Mouse (Mus musculus): ENCODE data around the gene Epb41l2. TPM values are rescaled to one million over a fixed set of nuclear protein-coding genes. Genes with fewer than 3 reads are reported as not detected.

Epb41l2 gene
- total and polyA plus RNA-seq, 2 experiments from 2014 or later, result 21.6 to 50.1 TPM

DNA sequence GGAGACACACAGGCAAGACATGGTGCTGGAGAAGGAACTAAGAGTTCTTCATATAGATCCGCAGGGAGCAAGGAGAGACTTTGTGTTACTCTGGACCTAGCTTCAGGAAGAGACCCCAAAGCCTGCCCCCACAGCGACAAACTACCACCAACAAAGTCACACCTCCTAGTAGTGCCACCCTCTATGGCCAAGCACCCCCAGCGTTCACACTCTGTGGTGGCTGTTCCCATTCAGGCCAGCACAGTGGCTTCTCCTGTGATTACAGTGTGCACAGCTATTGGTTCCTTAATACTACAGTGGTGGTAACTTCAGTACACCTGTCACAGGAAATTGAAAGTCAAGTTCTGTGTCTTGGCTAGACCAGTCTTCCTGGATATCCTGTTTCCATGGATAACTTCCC, 80.3 kb downstream of the Epb41l2 start:
- peaks cover 13% of the 10 kb centered on the region for H3K36me3 ChIP-seq (replicated peaks; ENCODE audit: control insufficient read depth, insufficient read depth, low read length)
- H3K27me3 ChIP-seq (ENCODE audit: control insufficient read depth, insufficient read depth, low read length), result no peaks in the 10 kb centered on the region
- no peak for DNase-seq (ENCODE audit: low spot score)
- no peak for TF ChIP-seq EP300 (IDR thresholded peaks at IDR 0.05; ENCODE audit: low read depth)
- TF ChIP-seq CTCF (IDR thresholded peaks at IDR 0.05; ENCODE audit: low read depth), result no peak
- no peak overlapping the region for H3K27ac ChIP-seq (ENCODE audit: low read depth)
- no peak overlapping the region for H3K4me3 ChIP-seq (ENCODE audit: low read depth, low read length)
- H3K9ac ChIP-seq (replicated peaks; ENCODE audit: low read depth, low read length), result no peak overlapping the region
- H3K4me1 ChIP-seq (ENCODE audit: control insufficient read depth, insufficient read depth), result peaks cover 12% of the 10 kb centered on the region; the same call in 1 of the 2 replicates
- H3K4me2 ChIP-seq (ENCODE audit: low read depth, low read length), result no peak overlapping the region
- ATAC-seq (ENCODE audit: insufficient read depth, low read depth), result no peak
- WGBS, result 89% methylated on average over 3 of the region's 3 CpGs
- H3K9me3 ChIP-seq (replicated peaks; ENCODE audit: control insufficient read depth, low read length), result no peaks in the 10 kb centered on the region

GRCm38 (mm10) chr10:25441405-25441804, 81.8 kb downstream of the Epb41l2 start:
- H3K4me3 ChIP-seq (ENCODE audit: low read depth, low read length), result no peak overlapping the region
- no peaks in the 10 kb centered on the region for H3K9me3 ChIP-seq (replicated peaks; ENCODE audit: control insufficient read depth, low read length)
- no peak for TF ChIP-seq EP300 (IDR thresholded peaks at IDR 0.05; ENCODE audit: low read depth)
- TF ChIP-seq CTCF (IDR thresholded peaks at IDR 0.05; ENCODE audit: low read depth), result no peak
- no peak overlapping the region for H3K4me2 ChIP-seq (ENCODE audit: low read depth, low read length)
- no peak for DNase-seq (ENCODE audit: low spot score)
- H3K9ac ChIP-seq (replicated peaks; ENCODE audit: low read depth, low read length), result no peak overlapping the region
- H3K27me3 ChIP-seq (ENCODE audit: control insufficient read depth, insufficient read depth, low read length), result no peaks in the 10 kb centered on the region
- peaks cover 16% of the 10 kb centered on the region for H3K36me3 ChIP-seq (replicated peaks; ENCODE audit: control insufficient read depth, insufficient read depth, low read length)
- 74% methylated on average over 7 of the region's 7 CpGs for WGBS
- 0 out of 2 replicates have a peak, but pooled peaks cover 8% of the 10 kb centered on the region for H3K4me1 ChIP-seq (ENCODE audit: control insufficient read depth, insufficient read depth)
- no peak overlapping the region for H3K27ac ChIP-seq (ENCODE audit: low read depth)
- no peak for ATAC-seq (ENCODE audit: insufficient read depth, low read depth)

- DNase-seq (ENCODE audit: low spot score) (no peak), ATAC-seq (ENCODE audit: insufficient read depth, low read depth) (no peak)
- WGBS, result 63% methylated on average over 6 of the region's 6 CpGs
- no peak overlapping the region for H3K27ac ChIP-seq (ENCODE audit: low read depth)
- no peak overlapping the region for H3K9ac ChIP-seq (replicated peaks; ENCODE audit: low read depth, low read length)
- H3K4me2 ChIP-seq (ENCODE audit: low read depth, low read length), result no peak overlapping the region
- H3K4me1 ChIP-seq (ENCODE audit: control insufficient read depth, insufficient read depth), result 0 out of 2 replicates have a peak, but pooled peaks cover 8% of the 10 kb centered on the region
- peaks cover 16% of the 10 kb centered on the region for H3K36me3 ChIP-seq (replicated peaks; ENCODE audit: control insufficient read depth, insufficient read depth, low read length)
- no peaks in the 10 kb centered on the region for H3K27me3 ChIP-seq (ENCODE audit: control insufficient read depth, insufficient read depth, low read length)
- no peaks in the 10 kb centered on the region for H3K9me3 ChIP-seq (replicated peaks; ENCODE audit: control insufficient read depth, low read length)
- TF ChIP-seq CTCF (IDR thresholded peaks at IDR 0.05; ENCODE audit: low read depth) (no peak), EP300 (IDR thresholded peaks at IDR 0.05; ENCODE audit: low read depth) (no peak)
- no peak overlapping the region for H3K4me3 ChIP-seq (ENCODE audit: low read depth, low read length)
Observed at GRCm38 (mm10) chr10:25443626-25444025, 84.0 kb downstream of the Epb41l2 start.

DNA sequence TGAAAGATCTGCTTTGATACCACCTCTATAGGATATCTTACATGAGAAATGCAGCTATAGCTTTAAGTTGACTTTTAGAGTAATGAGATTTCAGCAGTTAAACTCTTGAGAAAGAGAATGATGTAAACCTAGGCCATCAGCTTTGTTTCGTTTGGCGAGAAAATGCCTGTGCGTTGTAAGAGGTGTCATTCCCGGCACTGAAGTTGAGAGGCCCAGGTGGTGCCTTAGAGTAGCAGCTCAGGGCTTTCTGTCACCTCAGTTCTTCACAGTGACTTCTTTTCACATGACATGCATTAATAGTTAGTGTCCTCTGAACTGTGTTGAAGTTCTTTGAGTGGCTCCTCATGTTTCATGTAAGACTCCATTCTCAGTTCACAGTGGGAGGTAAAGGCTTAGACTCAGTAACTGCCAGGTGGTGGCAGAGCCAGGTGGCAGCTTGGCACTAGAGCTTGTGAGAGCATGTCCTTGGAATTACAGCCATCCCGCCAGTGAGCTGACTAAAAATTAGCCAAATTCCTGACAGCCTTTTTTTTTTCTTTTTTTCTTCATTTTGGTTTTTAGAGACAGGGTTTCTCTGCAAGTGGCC, 84.7 kb downstream of the Epb41l2 start:
- TF ChIP-seq CTCF (IDR thresholded peaks at IDR 0.05; ENCODE audit: low read depth), result no peak
- TF ChIP-seq EP300 (IDR thresholded peaks at IDR 0.05; ENCODE audit: low read depth), result no peak
- H3K4me3 ChIP-seq (ENCODE audit: low read depth, low read length), result no peak overlapping the region
- no peak overlapping the region for H3K9ac ChIP-seq (replicated peaks; ENCODE audit: low read depth, low read length)
- no peak overlapping the region for H3K27ac ChIP-seq (ENCODE audit: low read depth)
- no peaks in the 10 kb centered on the region for H3K9me3 ChIP-seq (replicated peaks; ENCODE audit: control insufficient read depth, low read length)
- H3K36me3 ChIP-seq (replicated peaks; ENCODE audit: control insufficient read depth, insufficient read depth, low read length), result peaks cover 16% of the 10 kb centered on the region
- H3K27me3 ChIP-seq (ENCODE audit: control insufficient read depth, insufficient read depth, low read length), result no peaks in the 10 kb centered on the region
- H3K4me1 ChIP-seq (ENCODE audit: control insufficient read depth, insufficient read depth), result 0 out of 2 replicates have a peak, but pooled peaks cover 6% of the 10 kb centered on the region
- 78% methylated on average over 5 of the region's 5 CpGs for WGBS
- H3K4me2 ChIP-seq (ENCODE audit: low read depth, low read length), result no peak overlapping the region
- ATAC-seq (ENCODE audit: insufficient read depth, low read depth) (no peak), DNase-seq (ENCODE audit: low spot score) (no peak)

DNA sequence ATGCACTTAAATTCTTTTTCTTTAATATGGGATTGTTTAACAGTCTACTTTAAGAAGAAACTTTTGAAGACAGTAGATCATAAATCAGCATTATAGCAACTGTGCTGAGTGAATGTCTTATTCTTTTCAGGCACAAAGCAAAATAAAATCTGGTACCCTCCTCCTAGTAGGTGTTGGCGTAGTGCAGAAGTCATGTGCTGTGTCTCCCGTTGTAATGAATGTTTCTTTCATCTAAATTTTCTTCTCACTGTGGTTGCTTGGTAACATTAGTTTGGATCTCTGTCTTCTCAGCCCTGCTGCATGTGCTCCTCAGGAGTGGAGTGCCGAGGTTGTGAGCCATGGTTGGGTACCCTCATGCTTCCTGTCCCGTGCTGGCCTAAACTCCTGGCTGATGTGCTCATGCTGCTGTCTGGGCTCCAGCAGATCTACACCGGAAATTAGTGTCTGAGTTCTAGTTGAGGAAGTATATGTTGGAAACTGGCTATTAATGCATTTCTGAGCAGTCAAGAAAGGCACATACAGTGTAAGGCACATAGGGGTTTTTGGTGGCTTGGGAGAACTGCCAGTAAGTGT, 87.4 kb downstream of the Epb41l2 start:
- ATAC-seq (ENCODE audit: insufficient read depth, low read depth), result peak; percentile 62; the same call in 1 of the 2 replicates
- Histone ChIP-seq H3K9ac (replicated peaks; ENCODE audit: low read depth, low read length) (no peak overlapping the region), H3K4me2 (ENCODE audit: low read depth, low read length) (no peak overlapping the region), H3K36me3 (replicated peaks; ENCODE audit: control insufficient read depth, insufficient read depth, low read length) (peaks cover 16% of the 10 kb centered on the region), H3K27ac (ENCODE audit: low read depth) (peak overlapping the region; percentile 23), H3K4me3 (ENCODE audit: low read depth, low read length) (no peak overlapping the region), H3K4me1 (ENCODE audit: control insufficient read depth, insufficient read depth) (peaks cover 5% of the 10 kb centered on the region; the same call in 1 of the 2 replicates), H3K9me3 (replicated peaks; ENCODE audit: control insufficient read depth, low read length) (no peaks in the 10 kb centered on the region), H3K27me3 (ENCODE audit: control insufficient read depth, insufficient read depth, low read length) (no peaks in the 10 kb centered on the region)
- DNase-seq (ENCODE audit: low spot score), result no peak
- TF ChIP-seq EP300 (IDR thresholded peaks at IDR 0.05; ENCODE audit: low read depth) (no peak), CTCF (IDR thresholded peaks at IDR 0.05; ENCODE audit: low read depth) (no peak)
- 43% methylated on average over 5 of the region's 5 CpGs for WGBS
